ENCODE assay signal across 19 mouse cellular contexts in the genomic region with DNA sequence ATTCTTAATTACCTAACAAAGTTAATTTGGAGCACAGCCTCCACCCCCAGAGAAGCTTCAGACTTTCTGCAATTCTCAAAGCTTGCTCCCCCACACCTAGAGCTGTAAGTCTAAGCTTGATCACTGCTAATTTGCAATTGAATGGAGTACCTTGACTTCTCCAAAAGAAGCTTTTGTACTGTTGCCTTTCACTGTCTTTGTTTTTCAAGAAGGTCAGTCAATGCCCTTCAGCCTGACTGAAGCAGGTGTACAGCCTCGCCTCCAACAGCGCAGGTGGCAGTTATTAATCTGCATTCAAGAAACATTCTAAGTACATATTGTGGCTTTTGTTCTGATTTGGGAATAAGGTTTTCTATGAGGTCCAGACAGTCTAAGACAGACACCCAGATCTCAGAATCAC.
"Had no signal": no experiment of that assay in that cellular context is flagged by ENCODE, and none has a peak within 500 bp of the region (broad histone marks: within the 10 kb centered on the region; RNA-seq: fewer than 3 reads in every experiment).

No protein-coding gene starts in this region.

- H3K27ac ChIP-seq: heart, adult 2 months; heart, embryonic 13.5 days; heart, embryonic 15.5 days; hindbrain, embryonic 10.5 days; hindbrain, embryonic 12.5 days; hindbrain, embryonic 14.5 days; intestine, embryonic 15.5 days; limb, embryonic 13.5 days; limb, embryonic 15.5 days; liver, embryonic 12.5 days; liver, embryonic 14.5 days had no signal

- H3K4me1 ChIP-seq: heart, embryonic 13.5 days; heart, embryonic 15.5 days; hindbrain, embryonic 10.5 days; hindbrain, embryonic 12.5 days; intestine, embryonic 15.5 days; limb, embryonic 13.5 days; limb, embryonic 15.5 days; liver, embryonic 12.5 days had no signal

- H3K9ac ChIP-seq: heart, embryonic 13.5 days; heart, embryonic 15.5 days; hindbrain, embryonic 12.5 days; hindbrain, embryonic 14.5 days; intestine, embryonic 15.5 days; limb, embryonic 13.5 days; limb, embryonic 15.5 days; liver, embryonic 12.5 days; liver, embryonic 14.5 days had no signal

- H3K9me3 ChIP-seq: hindbrain, embryonic 12.5 days; intestine, embryonic 15.5 days; limb, embryonic 15.5 days had no signal

- DNase-seq: gastrocnemius, postnatal 14 days; gastrocnemius, postnatal 36 days; heart, adult 11 months; heart, adult 2 months; heart, postnatal 4 days; kidney, postnatal 10 days; layer of hippocampus, adult 9-11 months; layer of hippocampus, postnatal 36 days; left cerebral cortex, postnatal 4 days had no signal

- H3K4me3 ChIP-seq: heart, adult 2 months; heart, embryonic 13.5 days; heart, embryonic 15.5 days; hindbrain, embryonic 10.5 days; hindbrain, embryonic 12.5 days; intestine, embryonic 15.5 days; limb, embryonic 13.5 days; limb, embryonic 15.5 days; liver, embryonic 12.5 days had no signal

- H3K36me3 ChIP-seq: heart, embryonic 13.5 days; heart, embryonic 15.5 days; hindbrain, embryonic 10.5 days; hindbrain, embryonic 12.5 days; intestine, embryonic 15.5 days; limb, embryonic 13.5 days; limb, embryonic 15.5 days; liver, embryonic 12.5 days had no signal
